Mouse (Mus musculus) MEL (cell line): Measurements from ENCODE around the gene Tie1. TPM values are rescaled to one million over a fixed set of nuclear protein-coding genes. Genes with fewer than 3 reads are reported as not detected.

ENCODE experiments used
- DNase-seq: peaks from one replicate; pipeline ENCODE4 v3.0.0; 2011; ENCODE audit warnings: low read depth, low spot score
- H3K27ac ChIP-seq: 2 replicates; pipeline ENCODE4 v1.5.1; 2012; ENCODE audit warnings: low read depth, mild to moderate bottlenecking, control low read depth, low read length, moderate library complexity; ENCODE audit not compliant: control insufficient read depth
- H3K27me3 ChIP-seq, 2 experiments: fragments of 150-350 bp in 1 of 2; sonication (generic) in 1 of 2; 2 replicates each; pipeline ENCODE4 v1.6.1; 2012; ENCODE audit warnings: low read length in 2 of 2, mild to moderate bottlenecking in 2 of 2, improper control_type of control experiment in 1 of 2, moderate library complexity in 1 of 2; ENCODE audit not compliant: insufficient read depth in 2 of 2, control insufficient read depth in 1 of 2
- H3K36me3 ChIP-seq, 2 experiments: 2 replicates each; pipeline ENCODE4 v1.6.1; 2012 to 2014; ENCODE audit warnings: low read length in 2 of 2, improper control_type of control experiment in 1 of 2, inconsistent platforms in 1 of 2, mild to moderate bottlenecking in 1 of 2; ENCODE audit not compliant: insufficient read depth in 2 of 2, control insufficient read depth in 1 of 2
- H3K4me1 ChIP-seq, 2 experiments: fragments of 150-350 bp in 1 of 2; sonication (generic) in 1 of 2; 2 replicates each; pipeline ENCODE4 v1.6.1; 2012; ENCODE audit warnings: low read length in 2 of 2, improper control_type of control experiment in 1 of 2, mild to moderate bottlenecking in 1 of 2; ENCODE audit not compliant: insufficient read depth in 2 of 2, control insufficient read depth in 1 of 2
- H3K4me3 ChIP-seq, 2 experiments: fragments of 150-350 bp in 1 of 2; sonication (generic) in 1 of 2; 2 replicates each; pipeline ENCODE4 v1.5.1; 2012; ENCODE audit warnings: low read depth in 2 of 2, low read length in 2 of 2, mild to moderate bottlenecking in 2 of 2, moderate library complexity in 2 of 2, control low read depth in 1 of 2, improper control_type of control experiment in 1 of 2; ENCODE audit not compliant: control insufficient read depth in 1 of 2, insufficient read depth in 1 of 2
- H3K79me2 ChIP-seq: 2 replicates; pipeline ENCODE4 v1.6.1; 2012; ENCODE audit warnings: mild to moderate bottlenecking, low read length, moderate library complexity; ENCODE audit not compliant: control insufficient read depth, poor library complexity, insufficient read depth
- H3K9ac ChIP-seq: 2 replicates; pipeline ENCODE4 v1.6.1; 2012; ENCODE audit warnings: low read depth, mild to moderate bottlenecking, control low read depth, low read length, moderate library complexity; ENCODE audit not compliant: control insufficient read depth, poor library complexity, severe bottlenecking
- H3K9me3 ChIP-seq: fragments of 150-350 bp; sonication (generic); replicated peaks from 2 replicates; pipeline ENCODE4 v1.6.1; 2012; ENCODE audit warnings: mild to moderate bottlenecking, low read length, improper control_type of control experiment, moderate library complexity; ENCODE audit not compliant: insufficient read depth
- CHD2 ChIP-seq: IDR thresholded peaks from 2 replicates; pipeline ENCODE4 v1.6.1; 2011; ENCODE audit warnings: low read length, improper control_type of control experiment
- CTCF ChIP-seq, 3 experiments: IDR thresholded peaks in 2 of 3; conservative IDR thresholded peaks in 1 of 3; 2 replicates each; pipeline ENCODE4 v1.5.1; 2011 to 2012; ENCODE audit warnings: low read length in 3 of 3, low read depth in 2 of 3, mild to moderate bottlenecking in 2 of 3, improper control_type of control experiment in 1 of 3, inconsistent platforms in 1 of 3, mixed read lengths in 1 of 3, moderate library complexity in 1 of 3; ENCODE audit not compliant: control insufficient read depth in 1 of 3, insufficient read depth in 1 of 3, poor library complexity in 1 of 3, severe bottlenecking in 1 of 3
- E2F4 ChIP-seq: IDR thresholded peaks from 2 replicates; pipeline ENCODE4 v1.6.1; 2011; ENCODE audit warnings: low read depth, low read length, improper control_type of control experiment, borderline replicate concordance
- ELF1 ChIP-seq: IDR thresholded peaks from 2 replicates; pipeline ENCODE4 v1.6.1; 2014; ENCODE audit warnings: low read depth, mild to moderate bottlenecking, inconsistent platforms, low read length, improper control_type of control experiment, moderate library complexity
- HCFC1 ChIP-seq: IDR thresholded peaks from 2 replicates; pipeline ENCODE4 v1.6.1; 2012; ENCODE audit warnings: low read depth, mild to moderate bottlenecking, inconsistent platforms, low read length, improper control_type of control experiment, moderate library complexity
- KAT2A ChIP-seq: conservative IDR thresholded peaks from 2 replicates; pipeline ENCODE4 v1.6.1; 2012; ENCODE audit warnings: low read depth, low read length, improper control_type of control experiment, inconsistent platforms
- MAX ChIP-seq: IDR thresholded peaks from 2 replicates; pipeline ENCODE4 v1.6.1; 2011; ENCODE audit warnings: low read length, improper control_type of control experiment
- MXI1 ChIP-seq: IDR thresholded peaks from 2 replicates; pipeline ENCODE4 v1.6.1; 2011; ENCODE audit warnings: mild to moderate bottlenecking, low read depth, low read length, improper control_type of control experiment
- MYB ChIP-seq: IDR thresholded peaks from 2 replicates; pipeline ENCODE4 v1.6.1; 2011; ENCODE audit warnings: mild to moderate bottlenecking, low read depth, low read length, improper control_type of control experiment
- MYC ChIP-seq: IDR thresholded peaks from 2 replicates; pipeline ENCODE4 v1.6.1; 2011; ENCODE audit warnings: low read depth, mild to moderate bottlenecking, low read length, improper control_type of control experiment, moderate library complexity
- NELFE ChIP-seq: IDR thresholded peaks from 2 replicates; pipeline ENCODE4 v1.6.1; 2011; ENCODE audit warnings: low read depth, low read length, improper control_type of control experiment
- NRF1 ChIP-seq: IDR thresholded peaks from 2 replicates; pipeline ENCODE4 v1.6.1; 2014; ENCODE audit warnings: low read depth, mild to moderate bottlenecking, inconsistent platforms, low read length, improper control_type of control experiment, moderate library complexity; ENCODE audit not compliant: poor library complexity, insufficient read depth, severe bottlenecking
- POLR2A ChIP-seq, 2 experiments: IDR thresholded peaks; 2 replicates each; pipeline ENCODE4 v1.6.1; 2011 to 2012; ENCODE audit warnings: low read length in 2 of 2, mild to moderate bottlenecking in 2 of 2, control low read depth in 1 of 2, improper control_type of control experiment in 1 of 2, low read depth in 1 of 2, moderate library complexity in 1 of 2; ENCODE audit not compliant: control insufficient read depth in 1 of 2, insufficient read depth in 1 of 2, poor library complexity in 1 of 2
- POLR2AphosphoS2 ChIP-seq: IDR thresholded peaks from 2 replicates; pipeline ENCODE4 v1.6.1; 2011; ENCODE audit warnings: low read length, improper control_type of control experiment
- POLR2AphosphoS5 ChIP-seq: IDR thresholded peaks from 2 replicates; pipeline ENCODE4 v1.6.1; 2012; ENCODE audit warnings: low read depth, borderline replicate concordance, mild to moderate bottlenecking, inconsistent platforms, low read length, moderate library complexity, mixed read lengths
- SIN3A ChIP-seq: IDR thresholded peaks from 2 replicates; pipeline ENCODE4 v1.6.1; 2012; ENCODE audit warnings: low read length, improper control_type of control experiment, inconsistent platforms
- SMC3 ChIP-seq: IDR thresholded peaks from 2 replicates; pipeline ENCODE4 v1.6.1; 2011; ENCODE audit warnings: low read depth, low read length, improper control_type of control experiment
- TAL1 ChIP-seq: IDR thresholded peaks from 2 replicates; pipeline ENCODE4 v1.6.1; 2012; ENCODE audit warnings: mild to moderate bottlenecking, inconsistent platforms, low read length, moderate library complexity, mixed read lengths
- TBP ChIP-seq: IDR thresholded peaks from 2 replicates; pipeline ENCODE4 v1.8.0; 2011; ENCODE audit warnings: low read depth, low read length, improper control_type of control experiment
- TCF12 ChIP-seq: IDR thresholded peaks from 2 replicates; pipeline ENCODE4 v1.6.1; 2014; ENCODE audit warnings: low read depth, mild to moderate bottlenecking, inconsistent platforms, low read length, improper control_type of control experiment, moderate library complexity
- UBTF ChIP-seq: IDR thresholded peaks from 2 replicates; pipeline ENCODE4 v1.6.1; 2012; ENCODE audit warnings: low read depth, mild to moderate bottlenecking, inconsistent platforms, low read length, improper control_type of control experiment, moderate library complexity, borderline replicate concordance; ENCODE audit not compliant: insufficient read depth
- USF1 ChIP-seq: IDR thresholded peaks from 2 replicates; pipeline ENCODE4 v1.6.1; 2014; ENCODE audit warnings: low read depth, mild to moderate bottlenecking, inconsistent platforms, low read length, improper control_type of control experiment, moderate library complexity
- USF2 ChIP-seq, 2 experiments: IDR thresholded peaks; 2 replicates each; pipeline ENCODE4 v1.6.1; 2011 to 2012; ENCODE audit warnings: improper control_type of control experiment in 2 of 2, low read length in 2 of 2, borderline replicate concordance in 1 of 2, inconsistent platforms in 1 of 2, low read depth in 1 of 2, mild to moderate bottlenecking in 1 of 2; ENCODE audit not compliant: insufficient read depth in 1 of 2
- ZMIZ1 ChIP-seq: IDR thresholded peaks from 2 replicates; pipeline ENCODE4 v1.6.1; 2012; ENCODE audit warnings: low read depth, mild to moderate bottlenecking, inconsistent platforms, low read length, improper control_type of control experiment, moderate library complexity
- ZNF384 ChIP-seq: IDR thresholded peaks from 2 replicates; pipeline ENCODE4 v1.6.1; 2012; ENCODE audit warnings: low read depth, mild to moderate bottlenecking, inconsistent platforms, low read length, improper control_type of control experiment
- polyA plus RNA-seq, 2 experiments: library from polyadenylated mRNA; stranded (reverse) in 1 of 2; unstranded in 1 of 2; fragments of >175 nt in 1 of 2; fragments of >200 nt in 1 of 2; gene quantifications; 2 replicates each; pipeline versions ENCODE4 v1.2.1 to v1.2.4; 2012; ENCODE audit warnings: low replicate concordance in 2 of 2, low read depth in 1 of 2; ENCODE audit not compliant: insufficient read length in 2 of 2, insufficient read depth in 1 of 2, missing spikeins in 1 of 2
- total RNA-seq: library from RNA; depleted of rRNA; stranded (reverse); fragments of 300-350 nt; gene quantifications from 2 replicates; pipeline ENCODE4 v1.2.3, GENCODE M21; 2012

Gene Tie1
- total and polyA plus RNA-seq, 3 experiments, result 0.03 TPM; not detected in 2

DNA sequence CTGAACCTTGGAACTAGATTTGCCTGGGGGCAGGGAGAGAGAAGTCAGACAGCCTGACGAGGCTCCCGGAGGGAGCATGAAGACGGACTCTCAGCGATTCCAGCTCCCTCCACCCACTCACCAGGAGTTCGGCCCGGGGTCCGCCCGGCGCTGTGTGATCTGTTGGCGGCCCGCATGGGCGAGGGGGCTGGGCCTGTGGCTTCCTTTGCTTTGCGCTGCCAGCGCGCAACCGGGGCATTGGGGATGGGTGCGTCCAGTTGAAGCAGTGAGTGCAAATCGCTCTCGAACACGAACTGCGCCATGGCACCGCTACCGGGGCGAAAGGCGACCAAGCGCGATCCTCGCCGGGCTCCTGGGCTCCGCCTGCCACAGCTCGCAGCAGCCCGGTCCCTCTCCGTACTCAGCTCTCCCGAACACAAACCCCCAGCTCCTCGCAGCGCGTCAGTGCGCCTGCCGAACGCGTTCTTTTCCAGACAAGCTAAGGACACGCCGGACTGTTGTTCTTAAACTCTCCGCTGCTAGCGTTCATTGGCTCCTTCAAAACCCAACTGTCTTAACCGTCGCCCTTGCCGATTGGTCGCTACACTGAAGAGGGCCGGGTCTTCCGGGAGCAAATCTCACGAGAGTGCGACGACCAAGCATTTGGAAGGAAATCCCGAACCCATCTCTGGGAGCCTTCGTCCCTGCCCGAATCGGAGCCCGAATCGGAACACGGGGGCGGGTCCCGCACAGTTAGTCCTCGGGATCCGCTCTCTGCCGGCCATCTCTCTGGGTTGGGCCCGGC is 52.8 kb downstream of the Tie1 start, which contains the start of gene Cdc20:
Gene Cdc20 (minus strand): TSS at position 533 of the 784 bp plus-strand sequence.
- peaks cover 0 to 18% of the 10 kb centered on the region in 2 experiments; a peak in 2 of 4 replicates for H3K4me1 ChIP-seq
- H3K27me3 ChIP-seq, result no peaks in the 10 kb centered on the region
- peak within 1 kb of the TSS; percentile 80 for H3K9ac ChIP-seq
- peaks cover 29% of the 10 kb centered on the region for H3K79me2 ChIP-seq
- no peaks in the 10 kb centered on the region for H3K9me3 ChIP-seq
- H3K36me3 ChIP-seq, result peaks cover 2 to 12% of the 10 kb centered on the region in 2 experiments
- 0 out of 2 replicates have a peak, but pooled peaks have one; percentile 62 for TF ChIP-seq POLR2AphosphoS5
- peak; percentile 83 for TF ChIP-seq HCFC1
- peak; percentile 94 for TF ChIP-seq MXI1
- TF ChIP-seq MYC, result peak; percentile 48; the same call in 1 of the 2 replicates
- TF ChIP-seq TAL1, result no peak
- peak; percentile 90 for TF ChIP-seq TBP
- TF ChIP-seq UBTF, result no peak
- no peak for TF ChIP-seq SMC3
- no peak for TF ChIP-seq USF1
- TF ChIP-seq SIN3A, result peak; percentile 93
- no peak for TF ChIP-seq CTCF (IDR thresholded peaks at IDR 0.05 in 2 of 3, conservative IDR thresholded peaks at IDR 0.05 in 1 of 3; ENCODE audit: control insufficient read depth in 1 of 3, insufficient read depth in 1 of 3, low read depth in 2 of 3, low read length in 3 of 3, poor library complexity in 1 of 3, severe bottlenecking in 1 of 3)
- peak; percentile 91 for TF ChIP-seq ZMIZ1
- no peak for TF ChIP-seq USF2 (IDR thresholded peaks at IDR 0.05; ENCODE audit: borderline replicate concordance in 1 of 2, insufficient read depth in 1 of 2, low read depth in 1 of 2, low read length in 2 of 2)
- no peak; the same call in 1 of the 2 replicates for TF ChIP-seq KAT2A
- peak; percentile 95 for TF ChIP-seq CHD2
- TF ChIP-seq NRF1, result no peak
- TF ChIP-seq POLR2AphosphoS2, result peak; percentile 89
- peak; percentile 84 for TF ChIP-seq NELFE
- TF ChIP-seq E2F4, result no peak
- peak; percentile 86 to 92; a peak in 3 of 4 replicates for TF ChIP-seq POLR2A (IDR thresholded peaks at IDR 0.05; ENCODE audit: control insufficient read depth in 1 of 2, insufficient read depth in 1 of 2, low read depth in 1 of 2, low read length in 2 of 2, poor library complexity in 1 of 2)
- peak; percentile 87 for TF ChIP-seq ELF1
- peak; percentile 53 for TF ChIP-seq TCF12
- peak; percentile 97 for TF ChIP-seq MYB
- no peak for TF ChIP-seq ZNF384
- peak; percentile 72 for TF ChIP-seq MAX
- peak within 1 kb of the TSS; percentile 68 for H3K27ac ChIP-seq
- peak within 1 kb of the TSS; percentile 55 to 68 for H3K4me3 ChIP-seq
- peak; percentile 97 for DNase-seq
